In the genomic region with DNA sequence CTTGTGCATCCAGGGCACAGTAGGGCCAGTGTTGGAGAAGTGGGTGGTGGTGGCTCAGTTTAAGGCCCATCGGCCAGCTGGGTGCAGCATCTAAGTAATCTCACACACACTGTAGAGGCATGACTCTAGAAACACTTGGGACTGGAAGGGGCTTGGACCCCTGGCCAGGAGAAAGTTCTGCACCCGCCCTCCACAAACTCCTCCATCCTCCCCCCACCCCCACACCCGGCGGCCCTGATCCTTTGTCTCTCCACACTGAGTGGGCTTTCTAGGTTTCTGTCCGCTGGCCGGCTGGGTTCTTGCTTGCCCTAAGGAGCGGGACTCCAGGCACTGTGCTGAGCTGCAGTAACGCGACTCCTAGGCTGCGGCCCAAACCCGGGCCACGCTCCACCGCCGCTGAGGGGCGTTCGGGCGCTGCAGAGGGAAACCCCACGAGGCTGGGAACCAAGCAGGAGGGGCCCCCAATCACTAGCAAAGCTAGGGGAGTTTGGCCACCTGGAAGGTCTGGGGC, we compare ENCODE assay signal across 7 mouse cellular contexts. TPM values are rescaled to one million over a fixed set of nuclear protein-coding genes. Genes with fewer than 3 reads are reported as not detected.
A peak's percentile ranks its signal among the peaks of the same experiment; 100 is the strongest.
DNase-seq lines count a peak whose midpoint lies in the region; ATAC-seq lines count a peak whose summit lies in the region.

No protein-coding gene starts in this region.

- peak overlapping the region; percentile 89 for H3K4me3 ChIP-seq in forebrain, embryonic 11.5 days (ENCODE audit: low read depth, low read length)
- peak overlapping the region; percentile 6; the same call in 1 of the 2 replicates for H3K4me3 ChIP-seq in limb, embryonic 12.5 days (replicated peaks)

- WGBS in forebrain, embryonic 11.5 days = under 1% methylated on average over 18 of the region's 18 CpGs
- WGBS in limb, embryonic 12.5 days = under 1% methylated on average over 16 of the region's 18 CpGs

- H3K4me1 ChIP-seq in forebrain, embryonic 11.5 days (replicated peaks; ENCODE audit: control insufficient read depth, insufficient read depth, low read length) = peaks cover 12% of the 10 kb centered on the region; the same call in 1 of the 2 replicates
- H3K4me1 ChIP-seq in limb, embryonic 12.5 days (replicated peaks) = peaks cover 48% of the 10 kb centered on the region

- H3K27ac ChIP-seq in forebrain, embryonic 11.5 days (ENCODE audit: low read depth, low read length) = peak overlapping the region; percentile 94
- no peak overlapping the region for H3K27ac ChIP-seq in limb, embryonic 12.5 days

- peak overlapping the region; percentile 98 for H3K9ac ChIP-seq in forebrain, embryonic 11.5 days (ENCODE audit: low read length)
- no peak overlapping the region for H3K9ac ChIP-seq in limb, embryonic 12.5 days (replicated peaks)

- peak; percentile 21 for ATAC-seq in forebrain, embryonic 11.5 days (replicated peaks; ENCODE audit: low FRiP score)
- ATAC-seq in limb, embryonic 12.5 days (ENCODE audit: insufficient number of reproducible peaks, insufficient read depth, low FRiP score, low TSS enrichment, low read depth) = no peak

- peak overlapping the region; percentile 88 for H3K4me2 ChIP-seq in forebrain, embryonic 11.5 days (ENCODE audit: low read depth, low read length, severe bottlenecking)
- peak overlapping the region; percentile 19; the same call in 1 of the 2 replicates for H3K4me2 ChIP-seq in limb, embryonic 12.5 days

- DNase-seq in layer of hippocampus, postnatal 36 days = peak; percentile 10 to 17
- DNase-seq in layer of hippocampus, adult 11-12 months (ENCODE audit: low spot score) = no peak
- peak; percentile 68 for DNase-seq in embryo, embryonic 10.5 days (ENCODE audit: low spot score)
- peak; percentile 87 for DNase-seq in forebrain, embryonic 11.5 days (ENCODE audit: low spot score)
- peak; percentile 49 for DNase-seq in testis, postnatal 10 days (ENCODE audit: low spot score)
- DNase-seq in MN1 (ENCODE audit: low spot score) = no peak

- peaks cover 3% of the 10 kb centered on the region; the same call in 1 of the 2 replicates for H3K27me3 ChIP-seq in forebrain, embryonic 11.5 days (ENCODE audit: control insufficient read depth, insufficient read depth, low read length)
- peaks cover 91% of the 10 kb centered on the region for H3K27me3 ChIP-seq in limb, embryonic 12.5 days

- H3K36me3 ChIP-seq in forebrain, embryonic 11.5 days (ENCODE audit: control insufficient read depth, insufficient read depth, low read length) = no peaks in the 10 kb centered on the region
- no peaks in the 10 kb centered on the region for H3K36me3 ChIP-seq in limb, embryonic 12.5 days

- H3K9me3 ChIP-seq in forebrain, embryonic 11.5 days (ENCODE audit: control insufficient read depth, low read length) = no peaks in the 10 kb centered on the region
- H3K9me3 ChIP-seq in limb, embryonic 12.5 days = no peaks in the 10 kb centered on the region

RNA-seq across cellular contexts. Expression of a gene that starts 1.7 kb away (rescaled TPM):
- total RNA-seq in layer of hippocampus, postnatal 36 days (2021) = 1 to 10 TPM; 3.1 to 4.6 TPM
- 45.6 and 46.4 TPM in 2 replicates for polyA plus RNA-seq in forebrain, embryonic 11.5 days (2014; fragmentation: Nextera tagmentation; extraction: Ambion mirVana)
- polyA plus RNA-seq in limb, embryonic 12.5 days (2016; fragmentation: Nextera tagmentation; extraction: Ambion mirVana) = 0.97 and 1.1 TPM in 2 replicates

Comparison
In these comparisons a context has a peak if more than half of its experiments do, and no peak if none do; other contexts are left out.
1. DNase-seq: peak in layer of hippocampus, postnatal 36 days (2 of 2), embryo, embryonic 10.5 days (single experiment), forebrain, embryonic 11.5 days (single experiment) and testis, postnatal 10 days (single experiment); none in layer of hippocampus, adult 11-12 months (single experiment) and MN1 (single experiment).
2. RNA of a gene that starts 1.7 kb away (polyA plus RNA-seq): 45.6 to 46.4 TPM in forebrain, embryonic 11.5 days; 0.97 to 1.1 TPM in limb, embryonic 12.5 days; every median in the first group is over 10 times any median in the second.